Mouse (Mus musculus): ENCODE results near the gene Kctd18.

Kctd18 gene

DNA sequence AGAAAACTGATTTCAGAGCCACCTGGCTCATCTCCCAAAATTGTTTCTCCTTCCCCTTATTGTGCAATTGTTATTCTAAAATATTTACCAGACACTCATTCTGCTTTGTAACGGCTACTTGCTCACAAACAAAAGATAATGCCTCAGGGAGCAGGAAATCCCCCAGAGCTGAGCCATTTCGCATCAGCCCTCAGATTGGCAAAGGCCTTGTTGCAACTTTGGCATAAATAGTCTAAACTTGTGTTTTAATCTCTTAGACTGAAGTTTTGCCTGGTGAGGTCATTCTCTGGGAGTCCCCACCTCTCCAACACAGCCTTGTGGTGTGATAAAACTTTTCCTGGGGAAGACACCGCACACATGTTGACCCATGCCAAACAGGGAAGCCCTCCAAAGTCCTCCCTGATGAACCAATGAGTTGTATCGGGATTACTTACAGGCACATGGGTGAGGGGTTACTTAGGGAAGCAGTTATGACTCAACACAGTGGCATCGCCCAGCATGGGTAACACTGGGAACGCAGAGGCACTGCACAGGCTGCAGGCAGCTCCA is 29.6 kb downstream of the Kctd18 start:
- peak; percentile 47 for DNase-seq (ENCODE audit: low read depth)

DNA sequence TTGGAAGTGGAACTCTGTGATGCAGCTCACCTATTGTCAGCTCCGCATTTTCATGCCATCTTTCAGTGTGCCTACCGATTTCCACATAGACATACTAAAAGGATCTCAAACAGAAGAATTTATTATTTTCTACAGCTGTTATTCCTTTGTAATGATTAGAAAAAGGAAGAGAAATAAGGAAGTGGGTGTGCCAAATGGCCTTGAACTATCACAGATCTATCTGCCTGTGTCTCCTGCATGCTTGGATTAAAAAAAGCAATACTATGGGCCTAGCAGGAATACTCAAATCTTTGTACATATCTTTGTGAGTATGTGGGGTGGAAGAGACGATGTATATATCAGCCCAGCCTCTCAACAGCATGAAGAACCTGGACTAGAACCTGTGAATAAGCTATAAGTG is 41.9 kb downstream of the Kctd18 start:
- DNase-seq (ENCODE audit: low read depth): no peak

DNA sequence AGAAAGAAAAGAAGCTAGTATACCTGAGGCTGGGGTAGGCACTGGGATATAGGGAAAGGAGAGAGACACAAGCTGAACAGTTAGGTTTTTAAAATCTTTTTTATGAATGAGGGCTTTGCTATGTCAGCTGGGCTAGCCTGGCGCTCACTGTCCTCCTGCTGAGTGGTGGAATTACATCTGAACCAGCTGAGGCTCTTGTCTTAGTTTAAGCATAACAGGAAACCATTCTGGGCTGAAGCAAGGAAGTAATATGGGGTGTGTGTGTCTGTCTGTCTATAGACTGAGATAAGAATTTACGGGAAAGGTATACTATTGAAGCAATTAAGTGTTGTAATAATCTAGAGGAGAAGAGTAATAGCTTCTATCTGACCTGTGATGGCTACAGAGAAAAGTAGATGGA is 47.2 kb downstream of the Kctd18 start:
- DNase-seq (ENCODE audit: low read depth): no peak

DNA sequence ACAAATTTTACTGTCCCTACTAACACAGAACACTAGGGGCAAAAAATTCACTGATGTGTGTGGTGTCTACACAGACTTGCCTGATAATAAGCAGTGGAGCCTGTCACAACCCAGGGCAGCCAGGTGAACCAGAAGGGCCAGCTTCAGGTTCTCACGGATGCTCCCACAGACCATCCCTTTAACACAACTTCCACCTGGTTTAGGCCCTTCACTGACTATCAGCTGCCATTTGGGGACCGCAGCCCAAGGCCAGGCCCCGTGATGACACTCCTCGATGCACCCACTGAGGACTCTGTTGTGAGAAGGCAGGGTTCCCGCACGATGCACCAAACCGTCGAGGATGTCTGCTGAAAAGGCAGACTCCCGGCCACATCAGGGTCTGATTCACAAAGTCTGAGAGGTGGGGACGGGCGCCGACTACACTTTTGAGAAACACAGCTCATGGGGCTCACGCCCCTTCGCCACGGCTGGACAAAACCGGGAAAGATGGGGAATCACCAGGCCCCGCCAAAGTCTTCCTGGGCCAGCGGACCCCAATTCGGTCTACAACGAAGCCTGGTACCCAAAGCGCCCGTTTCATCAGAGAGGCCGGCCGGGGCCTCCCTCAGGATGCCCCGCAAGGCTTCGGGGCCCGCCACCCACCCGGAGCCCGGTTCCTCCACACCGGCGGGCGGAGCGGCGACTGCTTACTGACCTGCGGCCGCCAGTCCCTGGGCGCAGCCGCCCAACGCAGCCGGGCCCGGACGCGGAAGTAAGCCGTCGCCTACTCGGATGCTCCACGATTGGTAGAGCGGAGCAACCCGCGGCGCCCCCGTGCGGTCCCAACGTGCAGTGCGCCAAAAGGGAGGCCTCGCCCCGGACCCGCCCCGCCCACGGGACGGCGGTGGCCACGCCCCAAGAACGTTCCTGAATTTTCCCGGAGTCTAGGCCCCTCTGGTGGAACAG is 49.2 kb downstream of the Kctd18 start:
- peak; percentile 57 for DNase-seq (ENCODE audit: low read depth)

DNA sequence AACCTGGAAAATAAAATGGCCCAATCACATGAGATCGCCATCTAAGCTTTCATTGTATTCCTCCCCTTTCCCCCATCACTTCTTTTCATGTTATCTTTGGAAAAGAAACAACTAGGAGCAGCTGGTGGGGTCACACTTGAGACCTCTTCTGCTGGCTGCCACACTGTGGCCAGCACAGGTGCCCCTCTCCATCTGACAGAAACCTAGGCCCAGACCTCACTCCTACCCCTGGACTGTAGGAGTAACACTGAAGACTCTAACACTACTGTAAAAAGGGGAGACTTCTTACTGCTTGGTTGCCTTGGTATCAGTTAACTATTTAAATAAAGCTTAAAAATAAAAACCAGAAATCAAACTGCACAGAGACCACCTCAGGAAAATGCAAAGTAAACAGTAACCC is 63.0 kb downstream of the Kctd18 start:
- no peak for DNase-seq (ENCODE audit: low read depth)

DNA sequence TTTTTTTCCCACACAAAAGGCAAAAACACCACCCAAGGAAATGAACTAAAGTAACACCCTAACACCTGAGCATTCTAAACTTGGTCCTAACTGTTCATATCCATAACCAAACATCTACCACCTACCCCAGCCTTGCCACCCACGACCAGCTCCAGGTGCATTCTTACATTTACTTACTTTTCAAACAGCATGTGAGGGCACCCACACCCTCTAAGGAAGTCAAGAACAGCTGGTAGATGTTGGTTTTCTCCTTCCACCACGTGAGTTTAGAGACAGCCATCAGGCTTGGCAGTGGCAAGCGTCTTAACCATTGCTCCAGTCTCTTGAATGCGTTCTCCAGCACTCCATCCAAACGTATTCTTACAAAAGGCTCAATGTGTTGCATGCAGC is 64.4 kb downstream of the Kctd18 start:
- DNase-seq (ENCODE audit: low read depth): no peak

DNA sequence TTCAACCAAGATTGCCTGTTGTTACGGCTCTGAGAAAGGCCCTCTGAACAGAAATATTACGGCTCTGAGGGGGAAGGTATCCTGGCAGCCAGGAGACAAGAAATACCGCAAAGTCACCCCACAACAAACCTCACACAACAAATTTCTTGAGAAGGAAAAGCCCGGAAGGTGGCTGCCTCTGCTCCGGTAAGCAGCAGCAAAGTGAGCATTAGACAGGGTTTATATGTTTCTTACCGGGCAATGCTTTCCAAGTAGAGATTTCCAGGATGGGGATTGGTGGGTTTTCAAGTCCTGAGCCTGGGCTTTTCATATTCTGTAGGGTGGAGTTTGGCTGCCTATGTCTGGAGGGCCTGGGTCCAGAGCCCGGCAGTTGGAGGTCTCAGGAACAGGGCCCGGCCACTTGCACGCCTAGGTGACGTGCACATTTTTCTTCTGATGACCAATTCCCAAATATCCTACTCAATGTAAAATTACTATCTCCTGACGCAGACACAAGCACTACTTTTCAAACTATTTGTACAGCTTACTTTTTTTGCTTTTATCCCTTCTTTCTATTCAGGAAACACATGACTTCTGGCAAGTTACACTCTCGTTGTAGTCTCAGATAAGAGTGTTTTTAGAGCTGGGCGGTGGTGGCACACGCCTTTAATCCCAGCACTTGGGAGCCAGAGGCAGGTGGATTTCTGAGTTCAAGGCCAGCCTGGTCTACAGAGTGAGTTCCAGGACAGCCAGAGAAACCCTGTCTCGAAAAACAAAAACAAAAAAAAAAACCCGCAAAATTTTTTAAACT is 65.0 kb downstream of the Kctd18 start:
- no peak for DNase-seq (ENCODE audit: low read depth)

DNA sequence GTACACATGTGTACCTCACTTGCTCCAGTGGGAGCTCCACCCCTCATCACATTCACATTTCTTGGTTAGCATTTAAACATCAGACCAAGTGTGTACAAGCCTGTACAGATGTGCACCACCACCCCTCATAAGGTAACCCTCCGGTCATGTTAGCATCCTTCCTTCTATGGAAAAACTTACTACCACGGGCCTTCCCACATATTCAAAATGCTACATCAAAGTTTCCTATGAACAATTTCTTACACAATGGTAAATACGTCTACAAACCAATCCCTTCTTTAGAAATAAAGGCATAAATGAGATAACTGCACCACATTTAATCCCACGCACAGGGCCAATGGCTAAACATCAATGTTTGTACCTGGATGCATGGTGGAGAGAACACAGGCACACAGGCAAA is 66.2 kb downstream of the Kctd18 start:
- DNase-seq (ENCODE audit: low read depth): no peak

DNA sequence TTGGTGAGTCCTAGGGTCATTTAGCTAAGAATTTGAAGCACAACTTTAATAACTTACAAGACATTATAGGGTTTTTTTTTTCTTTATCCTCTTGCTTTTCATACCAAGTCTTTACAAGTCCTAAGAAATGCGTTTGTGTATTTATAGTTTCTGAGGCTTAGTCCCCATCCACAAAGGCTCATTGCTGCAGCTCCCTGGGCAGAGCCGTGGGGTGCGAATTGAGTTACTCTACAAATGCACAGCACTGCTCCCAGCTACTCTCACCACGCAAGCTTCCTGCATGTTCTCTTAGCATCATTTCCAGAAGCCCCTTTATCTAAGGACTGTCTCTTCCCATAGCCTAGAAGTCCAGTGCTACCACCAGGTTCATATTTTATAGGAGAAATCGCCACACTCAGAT is 69.0 kb downstream of the Kctd18 start:
- no peak for DNase-seq (ENCODE audit: low read depth)

DNA sequence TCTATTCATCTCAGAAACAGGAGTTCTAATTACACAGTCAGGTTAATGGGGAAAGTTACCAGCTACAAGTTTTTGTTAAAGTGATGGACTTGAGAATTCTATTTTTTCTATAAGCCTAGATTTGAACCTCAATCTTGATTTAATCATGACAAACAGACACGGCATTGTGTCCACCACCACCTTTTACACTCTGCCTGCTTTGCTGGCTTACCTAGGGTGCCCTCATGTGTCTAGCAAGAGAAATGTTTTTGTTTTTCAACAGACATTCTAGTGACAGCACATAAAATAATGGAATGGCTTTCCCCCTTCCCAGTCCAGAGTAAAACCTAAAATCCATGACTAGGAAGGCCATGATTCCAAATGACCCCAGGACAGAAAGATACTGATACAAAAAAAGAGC is 69.6 kb downstream of the Kctd18 start:
- no peak for DNase-seq (ENCODE audit: low read depth)

DNA sequence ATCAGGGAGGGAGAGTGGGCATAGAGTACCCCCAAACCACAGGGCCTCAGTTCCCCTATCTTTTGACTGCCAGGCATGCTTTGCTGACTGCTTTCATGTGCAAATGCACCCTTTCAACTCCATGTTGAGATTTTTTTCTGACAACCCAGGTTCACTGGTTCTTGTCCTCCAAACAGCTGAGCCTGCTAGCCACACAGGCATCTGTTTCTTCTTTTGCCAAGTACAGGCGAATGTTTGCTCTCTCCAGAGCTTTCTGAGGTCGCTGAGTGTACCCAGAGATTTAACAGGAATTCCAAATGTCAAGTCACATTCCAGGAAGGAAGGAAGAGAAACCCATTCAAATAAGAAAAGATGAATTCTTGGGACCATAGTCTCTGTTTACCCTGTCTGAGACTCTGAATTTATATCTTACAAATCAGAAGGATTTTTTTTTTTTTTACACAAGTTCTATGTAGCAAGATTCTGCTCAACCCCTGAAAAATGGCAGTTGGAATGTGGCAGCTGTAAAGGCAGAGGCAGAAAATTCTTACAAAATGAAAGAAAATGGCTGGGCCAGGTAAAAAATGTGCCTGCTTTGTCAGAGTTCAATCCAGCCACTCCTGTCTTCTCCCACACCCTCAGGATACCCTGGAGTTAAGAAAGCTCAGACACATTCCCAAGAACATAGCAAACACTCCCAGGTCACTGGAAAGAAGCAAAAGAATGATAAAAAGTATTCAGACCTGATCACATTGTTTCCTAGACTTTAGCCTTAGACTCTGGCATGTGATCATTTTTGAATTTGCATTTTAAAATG is 71.0 kb downstream of the Kctd18 start:
- DNase-seq (ENCODE audit: low read depth): no peak

DNA sequence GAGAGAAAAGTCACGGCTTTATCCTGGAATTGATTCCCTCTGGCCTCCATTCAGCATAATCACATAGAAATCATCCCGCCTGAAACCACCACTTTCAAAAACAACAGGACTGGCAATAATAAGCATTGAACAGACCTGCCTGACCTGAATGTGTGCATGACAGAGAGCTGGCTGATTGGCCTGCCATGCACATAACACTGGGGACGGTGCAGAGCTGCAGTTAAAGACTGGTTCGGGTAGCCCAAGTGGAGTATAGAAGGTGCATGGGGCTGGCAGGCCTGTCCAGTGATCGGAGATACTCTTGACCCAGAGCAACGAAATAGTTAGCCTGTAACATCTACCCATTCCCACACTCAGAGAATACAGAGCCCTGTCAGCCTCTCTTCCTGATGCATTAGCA is 76.5 kb downstream of the Kctd18 start:
- no peak for DNase-seq (ENCODE audit: low read depth)

DNA sequence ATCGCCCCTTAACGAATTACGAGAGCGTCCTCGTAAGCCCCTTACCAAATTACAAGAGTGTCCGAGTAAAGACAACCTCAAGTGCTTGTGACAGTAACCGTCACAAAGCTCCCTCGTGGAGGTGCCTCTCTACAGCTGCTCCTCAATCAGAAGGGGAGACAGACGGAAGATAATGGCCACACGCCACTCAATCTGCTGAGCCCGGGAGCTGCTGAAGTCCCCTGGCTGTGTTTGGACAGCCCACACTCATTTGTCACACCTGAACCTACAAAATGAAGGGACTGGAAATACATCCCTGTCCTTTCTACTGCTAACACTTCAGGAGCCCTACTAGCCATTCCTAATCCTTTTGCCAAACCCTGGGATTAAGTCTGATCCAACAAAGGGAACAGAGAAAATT is 77.0 kb downstream of the Kctd18 start:
- DNase-seq (ENCODE audit: low read depth): no peak

DNA sequence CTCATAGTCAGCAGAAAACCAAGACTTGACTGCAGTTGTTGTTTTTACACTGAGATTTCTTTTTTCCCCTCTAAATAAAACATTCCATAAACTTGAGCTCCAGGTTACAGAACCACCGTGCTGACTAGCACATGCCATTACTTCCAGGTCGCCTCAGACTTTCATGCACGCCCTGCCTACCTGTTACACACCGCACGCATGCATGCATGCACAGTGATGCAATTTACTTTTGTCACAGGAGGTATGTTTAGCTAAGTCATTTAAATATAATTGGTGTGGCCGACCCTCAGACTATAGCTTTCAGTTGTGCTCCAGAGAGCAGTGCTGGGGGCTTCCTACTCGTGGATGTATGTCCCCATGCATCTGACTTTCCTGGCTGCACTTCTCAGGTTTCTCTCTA is 77.7 kb downstream of the Kctd18 start:
- no peak for DNase-seq (ENCODE audit: low read depth)

DNA sequence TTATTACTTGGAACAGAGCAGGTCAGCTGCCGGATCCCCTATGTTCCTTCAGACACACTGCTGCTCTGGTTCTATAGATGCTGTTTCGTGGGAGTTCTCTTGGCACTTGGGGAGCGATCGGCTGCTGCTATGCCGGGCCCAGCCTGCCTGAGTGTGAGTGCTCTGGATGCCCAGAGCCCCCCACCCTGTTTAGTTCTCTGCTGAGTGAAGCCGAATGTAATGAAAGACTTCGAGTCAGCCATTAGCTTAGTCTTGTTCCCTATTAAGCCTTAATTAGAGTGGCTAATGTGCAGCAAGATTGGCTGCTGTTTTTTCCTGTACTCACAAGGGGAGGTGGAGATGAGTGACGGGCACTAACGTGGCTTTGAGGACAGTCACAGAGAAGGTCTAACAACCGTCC is 78.1 kb downstream of the Kctd18 start:
- DNase-seq (ENCODE audit: low read depth): no peak

DNA sequence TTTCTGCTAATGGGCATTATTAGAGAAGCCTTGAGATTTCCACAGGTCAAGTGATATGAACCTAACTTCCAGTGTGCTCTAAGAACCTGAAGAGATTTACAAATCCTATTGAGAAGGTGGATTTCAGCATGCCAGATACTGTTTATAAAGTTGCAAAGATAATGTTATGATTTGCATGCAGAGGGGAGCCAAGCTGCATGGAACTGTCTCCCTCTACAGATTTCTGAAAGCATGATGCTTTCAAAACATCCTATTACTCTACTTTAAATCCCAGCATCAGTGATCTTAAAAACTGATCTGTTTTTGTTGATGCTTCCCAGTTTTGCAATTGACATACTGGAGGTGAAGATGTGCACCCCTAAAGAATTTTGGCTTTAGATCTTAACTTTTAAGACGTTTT is 84.5 kb downstream of the Kctd18 start:
- DNase-seq (ENCODE audit: low read depth): no peak

DNA sequence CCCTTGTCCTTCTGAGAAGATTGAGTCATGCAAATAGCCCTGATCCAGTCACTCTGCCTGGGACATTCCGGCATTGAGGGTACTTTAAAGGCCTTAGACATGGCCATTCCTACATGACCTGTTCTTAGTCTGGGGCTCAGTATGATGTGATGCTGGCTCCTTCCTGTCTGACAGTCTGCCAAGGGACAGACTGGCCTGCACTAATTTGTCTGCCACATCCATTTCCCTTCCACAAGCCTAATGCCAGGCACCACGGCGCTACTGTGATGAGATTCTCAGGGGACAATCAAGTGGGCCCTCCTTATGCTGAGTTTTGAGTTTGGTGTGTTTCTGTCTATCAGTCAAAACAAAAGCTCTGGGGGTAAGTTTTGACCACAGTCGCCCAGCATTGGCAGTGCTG is 100.2 kb downstream of the Kctd18 start:
- DNase-seq (ENCODE audit: low read depth): no peak

DNA sequence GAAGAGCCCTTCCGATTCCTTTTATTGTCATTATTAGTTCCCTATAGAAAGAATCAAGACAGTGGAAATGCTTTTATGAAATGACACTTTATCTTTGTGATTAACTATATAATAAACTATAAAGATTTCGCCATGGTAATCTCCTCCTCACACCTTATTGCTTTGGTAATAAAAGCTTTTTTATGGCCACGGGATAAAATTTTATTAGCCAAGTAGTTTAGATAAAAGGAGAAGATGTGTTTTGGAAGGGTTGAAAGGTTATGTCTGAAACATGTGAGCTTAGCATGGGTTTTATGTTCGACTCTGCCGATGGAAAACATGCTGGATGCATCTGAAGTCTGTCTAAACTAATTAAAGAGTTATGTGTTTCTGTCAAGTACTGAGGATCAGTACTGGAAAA is 101.4 kb downstream of the Kctd18 start:
- DNase-seq (ENCODE audit: low read depth): no peak

DNA sequence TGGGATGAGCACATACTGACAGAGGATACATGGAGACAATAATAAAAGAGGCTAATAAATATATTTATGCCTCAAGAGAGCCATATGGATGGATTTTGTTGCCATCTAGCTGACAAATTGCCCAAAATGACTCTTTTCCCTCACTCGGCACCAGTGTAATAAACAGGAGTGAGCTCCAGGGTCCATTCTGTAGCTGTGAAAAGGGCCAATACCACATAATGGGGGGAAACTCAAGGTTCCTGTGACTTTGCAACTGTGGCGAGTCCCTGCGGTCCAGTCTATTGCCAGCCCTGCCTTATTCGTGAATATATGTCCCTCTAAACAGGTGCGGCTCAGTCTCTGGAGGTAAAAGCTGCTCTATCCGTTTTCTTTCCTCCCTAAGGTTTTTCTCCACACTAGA is 107.2 kb downstream of the Kctd18 start:
- DNase-seq (ENCODE audit: low read depth): no peak

DNA sequence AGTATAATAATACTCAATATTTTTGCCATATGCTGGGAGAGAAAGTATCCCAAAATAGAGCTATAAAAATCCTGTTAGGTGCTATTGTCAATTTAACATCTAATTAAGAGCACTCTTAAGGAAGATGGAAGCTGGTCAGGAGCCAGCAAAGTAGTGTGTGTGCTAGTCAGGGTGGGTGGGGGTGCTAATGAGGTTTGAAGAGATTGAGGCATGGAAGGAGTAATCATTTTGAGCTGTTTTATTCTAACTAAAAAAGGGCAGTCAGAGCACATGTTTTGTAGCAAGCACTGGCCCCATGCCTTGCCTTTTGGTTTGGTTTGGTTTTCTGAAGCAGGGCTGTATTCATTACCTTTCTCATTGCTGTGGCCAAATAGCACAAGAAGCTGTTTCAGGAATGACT is 112.4 kb downstream of the Kctd18 start:
- DNase-seq (ENCODE audit: low read depth): peak; percentile 71

DNA sequence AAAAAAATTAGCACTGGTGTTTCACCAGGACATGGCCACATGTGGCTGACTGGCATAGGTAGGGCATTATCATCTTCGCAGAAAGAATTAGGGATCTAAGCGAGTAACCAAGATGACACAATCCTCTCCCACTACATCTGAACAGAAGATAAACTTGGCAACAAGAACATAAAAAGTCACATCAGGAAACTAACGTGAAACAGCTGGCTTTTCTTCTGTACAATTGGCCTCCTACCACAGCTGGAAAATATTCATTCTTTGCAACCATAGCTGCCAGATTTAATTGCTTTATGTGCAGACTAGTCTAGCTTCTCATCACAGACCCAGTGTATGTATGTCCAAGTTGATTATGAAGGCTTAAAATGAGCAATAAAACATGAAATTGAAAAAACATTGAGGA is 112.8 kb downstream of the Kctd18 start:
- DNase-seq (ENCODE audit: low read depth): peak; percentile 56

Data from fibroblast of lung, adult 2 months (primary cell).